Mouse (Mus musculus) left cerebral cortex, postnatal 10 days (tissue): ENCODE measurements at regions not wholly inside any gene's neighbourhood (a gene's known extent, or its start where the extent isn't known, plus 50 kb on each side); places are given as distances from the start of the nearest gene placed in this dataset.

Source experiments
- DNase-seq, 2 experiments: peaks; one replicate each; pipeline ENCODE4 v3.0.0; 2021 to 2022; ENCODE audit warnings: low spot score in 2 of 2, mixed read lengths in 1 of 2; ENCODE audit errors: extremely low spot score in 1 of 2
- intact Hi-C: fragments of 180-260 bp; cut with DNase I; formaldehyde crosslinking; loops from one replicate; pipeline ENCODE4 v1.15.1; 2025

DNA sequence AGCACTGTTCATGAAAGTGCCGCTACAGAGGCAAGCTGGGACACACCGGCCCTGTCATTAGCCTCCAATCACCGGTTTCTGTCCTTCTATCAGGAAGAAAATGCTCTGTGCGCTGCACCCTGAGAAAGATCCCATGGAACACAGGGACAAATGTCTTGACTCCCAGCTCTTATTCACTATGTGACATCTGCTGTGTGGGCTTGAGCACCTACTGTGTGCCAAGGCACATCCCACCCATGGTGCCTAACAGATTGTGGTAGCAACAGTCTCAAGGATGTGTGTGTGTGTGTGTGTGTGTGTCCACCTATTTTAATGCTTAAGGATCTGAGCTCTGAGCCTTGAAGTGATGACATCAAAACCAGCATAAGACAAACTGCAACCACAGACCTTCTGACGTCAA is 113.4 kb upstream of the Tbx3 start:
- intact Hi-C loops = no loop called here
- peak in 1 of 2 experiments; percentile 3 for DNase-seq

DNA sequence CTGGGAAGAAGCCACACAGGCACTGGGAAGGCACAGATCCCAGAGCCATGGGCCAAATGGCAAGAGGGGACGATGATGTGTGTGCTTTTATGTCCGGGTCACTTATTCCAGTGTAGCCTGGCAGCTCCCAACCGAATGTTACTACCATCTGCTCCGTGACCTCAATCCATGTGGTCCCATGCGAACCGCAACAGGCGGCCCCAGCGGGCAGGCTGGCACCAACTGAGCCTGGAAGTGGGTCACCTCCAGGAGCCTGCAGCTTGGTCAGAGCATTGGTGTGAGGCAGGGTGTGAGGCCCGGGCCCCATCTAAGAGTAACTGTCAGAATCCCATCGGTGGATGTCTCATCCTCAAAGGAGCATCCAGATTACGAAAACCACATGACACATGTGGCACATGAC is 110.8 kb upstream of the Tbx3 start:
- intact Hi-C loops = no loop called here
- DNase-seq = no peak

DNA sequence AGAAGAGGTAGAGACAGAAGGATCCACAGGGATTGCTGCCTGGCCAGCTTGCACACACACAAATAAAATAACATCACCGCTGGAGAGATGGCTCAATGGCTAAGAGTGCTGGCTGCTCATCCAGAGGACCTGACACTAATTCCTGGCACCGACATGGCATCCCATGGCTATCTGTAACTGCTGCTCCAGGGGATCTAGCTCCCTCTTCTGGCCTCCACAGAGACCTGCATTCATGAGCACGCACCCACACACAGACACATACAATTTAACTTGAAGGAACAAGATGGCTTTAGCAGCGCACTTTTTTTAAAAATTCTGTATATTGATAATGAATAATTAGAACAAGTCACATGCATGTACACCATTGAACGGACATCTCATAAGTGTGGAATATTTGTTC is 110.1 kb upstream of the Tbx3 start:
- DNase-seq = no peak
- intact Hi-C loops = no loop called here

DNA sequence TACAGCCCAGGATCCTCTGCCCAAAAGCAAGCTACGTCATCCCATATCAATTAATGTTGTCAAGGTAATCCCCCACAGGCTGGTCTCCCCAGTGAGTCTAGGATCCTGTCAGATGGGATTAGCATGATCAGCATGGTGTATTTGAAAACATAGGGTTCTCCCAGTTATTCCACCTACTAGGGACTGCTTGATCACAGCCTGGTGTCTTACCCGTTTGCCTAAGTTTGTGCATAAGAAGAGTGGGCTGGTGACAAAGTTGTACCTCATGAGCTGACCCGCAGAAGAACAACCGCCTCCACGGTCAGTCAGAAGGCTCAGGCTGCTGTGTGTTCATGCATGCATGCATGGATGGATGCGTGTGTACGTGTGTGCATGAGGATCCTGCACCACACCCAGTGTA is 108.9 kb upstream of the Tbx3 start:
- intact Hi-C loops = no loop called here
- DNase-seq = no peak

DNA sequence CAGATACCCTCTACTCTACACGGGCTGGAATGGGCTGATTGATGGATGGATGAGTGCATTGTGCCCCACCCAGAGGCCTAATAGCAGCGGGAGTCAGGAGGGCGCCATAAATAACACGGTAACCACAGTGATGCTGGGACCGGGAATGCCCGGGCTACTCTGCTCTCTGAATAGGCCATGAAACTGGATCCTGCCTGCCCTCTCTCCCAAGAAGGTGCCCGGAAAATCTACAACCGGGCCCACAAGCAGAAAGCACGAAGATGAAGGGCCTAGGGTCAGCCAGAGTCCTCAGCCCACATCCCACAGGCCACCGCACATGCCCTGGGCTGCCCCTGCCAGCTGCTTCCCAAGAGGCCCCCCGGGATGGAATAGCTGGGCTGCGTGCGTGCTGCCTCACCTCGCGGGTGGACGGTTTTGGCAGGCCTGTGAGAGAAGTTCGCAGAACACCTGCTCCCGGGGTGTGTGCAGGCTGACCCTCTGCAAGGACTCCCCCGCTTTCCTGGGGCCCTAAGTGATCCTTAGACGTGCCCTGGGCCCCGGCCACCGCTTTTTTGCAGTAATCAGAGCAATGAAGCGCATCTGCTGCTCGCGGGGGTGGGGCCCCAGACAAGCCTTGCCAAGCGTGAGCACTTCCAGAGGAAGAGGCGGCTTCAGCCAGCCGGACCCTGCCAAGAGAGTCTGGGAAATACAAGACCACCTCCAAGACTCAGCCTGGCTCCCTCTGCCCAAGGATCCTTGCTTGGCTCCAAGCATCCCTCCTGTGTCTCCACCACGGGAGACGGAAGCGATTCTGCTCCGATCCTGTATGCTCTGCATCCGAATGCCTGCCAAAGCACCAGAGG is 106.7 kb upstream of the Tbx3 start:
- peak in 1 of 2 experiments; percentile 36 for DNase-seq
- intact Hi-C loops = no loop called here

DNA sequence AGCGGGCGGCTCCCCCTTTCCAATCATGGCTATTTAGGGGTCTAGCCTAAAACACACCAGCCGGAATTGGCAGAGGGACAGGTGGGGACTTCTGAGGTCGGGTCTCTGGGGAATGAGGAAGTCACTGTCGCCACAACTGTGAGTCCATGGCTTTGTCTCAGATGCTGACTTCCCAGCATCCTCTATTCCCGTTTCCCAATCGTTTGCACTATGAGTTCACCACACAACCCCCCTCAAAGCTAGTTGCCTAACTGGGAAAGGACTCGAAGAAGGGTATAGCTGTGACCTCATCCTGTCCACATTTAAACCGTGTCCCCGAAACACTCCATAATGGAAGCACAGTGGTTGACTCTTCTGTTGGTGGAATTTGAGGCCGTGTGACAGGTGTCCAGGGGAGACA is 102.8 kb upstream of the Tbx3 start:
- no peak for DNase-seq
- intact Hi-C loops = no loop called here

DNA sequence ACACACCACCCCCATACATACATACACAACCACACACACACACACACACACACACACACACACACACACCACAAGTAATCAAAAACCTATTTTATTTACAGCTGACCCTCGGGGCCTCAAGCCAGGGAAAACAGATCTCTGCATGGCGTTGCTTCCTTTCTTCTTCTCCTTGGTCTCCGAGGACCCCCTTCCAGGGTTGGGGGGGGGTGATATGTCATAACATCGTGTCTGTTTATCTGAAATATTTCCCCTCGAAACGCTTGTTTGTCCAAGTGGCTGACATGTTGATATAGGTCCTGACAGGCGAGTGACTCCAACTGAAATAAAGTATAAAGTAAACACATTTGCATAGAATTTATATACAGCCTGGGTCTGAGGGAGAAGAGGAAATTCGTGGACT is 100.4 kb upstream of the Tbx3 start:
- no peak for DNase-seq
- intact Hi-C loops = no loop called here

DNA sequence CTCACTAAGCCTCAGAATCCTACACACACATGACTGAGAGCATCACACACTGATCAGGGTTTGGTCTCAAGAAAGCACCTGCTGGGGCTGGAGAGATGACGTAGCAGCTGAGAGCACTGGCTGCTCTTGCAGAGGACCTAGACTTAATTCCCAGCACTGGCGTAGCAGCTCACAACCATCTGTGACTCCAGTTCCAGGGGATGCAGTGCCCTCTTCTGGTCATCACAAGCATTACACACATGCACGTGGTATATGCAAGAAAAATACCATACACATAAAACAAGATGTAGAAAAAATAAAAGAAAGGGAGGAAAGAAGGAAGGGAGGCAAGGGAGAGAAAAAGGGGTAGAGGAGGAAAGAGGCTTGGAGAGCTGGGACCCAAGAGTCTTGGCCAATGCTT is 98.8 kb upstream of the Tbx3 start:
- intact Hi-C loops = no loop called here
- DNase-seq = no peak

DNA sequence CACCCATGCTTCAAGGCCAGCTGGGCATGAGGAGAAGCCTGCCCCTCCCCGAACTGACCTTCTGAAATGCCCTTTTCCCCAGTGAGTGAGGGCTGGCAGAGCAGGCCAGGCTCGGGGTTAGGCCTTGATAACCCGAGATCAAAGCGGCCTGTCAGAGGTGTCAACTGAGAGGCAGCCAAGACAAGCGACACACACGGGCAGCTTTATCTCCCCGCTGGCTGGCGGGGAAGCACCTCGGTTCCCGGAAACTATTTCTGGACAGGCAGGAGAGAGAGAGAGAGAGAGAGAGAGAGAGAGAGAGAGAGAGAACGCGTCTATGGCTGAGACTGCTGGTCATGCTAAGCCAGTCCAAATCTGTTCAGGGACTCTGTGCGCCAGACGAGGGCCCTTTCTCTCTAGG is 95.3 kb upstream of the Tbx3 start:
- intact Hi-C loops = no loop called here
- DNase-seq = no peak

DNA sequence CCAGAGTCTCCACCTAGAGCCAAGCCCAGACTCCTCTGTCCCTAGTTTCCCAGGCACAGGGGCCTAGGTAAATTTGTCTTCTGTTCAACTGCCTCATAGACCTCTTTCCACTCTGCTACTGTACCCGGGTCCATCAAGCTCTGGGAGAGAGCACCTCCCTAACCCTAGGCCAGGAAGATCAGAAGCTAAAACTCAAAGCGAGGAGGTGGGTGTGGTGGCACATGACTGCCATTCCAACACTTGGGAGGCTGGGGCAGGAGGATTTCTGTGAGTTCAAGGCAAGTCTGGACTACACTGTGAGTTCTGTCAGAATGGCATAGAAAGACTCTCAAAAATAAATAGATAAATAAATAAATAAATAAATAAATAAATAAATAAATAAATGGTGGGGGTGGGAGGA is 91.2 kb upstream of the Tbx3 start:
- DNase-seq = no peak

DNA sequence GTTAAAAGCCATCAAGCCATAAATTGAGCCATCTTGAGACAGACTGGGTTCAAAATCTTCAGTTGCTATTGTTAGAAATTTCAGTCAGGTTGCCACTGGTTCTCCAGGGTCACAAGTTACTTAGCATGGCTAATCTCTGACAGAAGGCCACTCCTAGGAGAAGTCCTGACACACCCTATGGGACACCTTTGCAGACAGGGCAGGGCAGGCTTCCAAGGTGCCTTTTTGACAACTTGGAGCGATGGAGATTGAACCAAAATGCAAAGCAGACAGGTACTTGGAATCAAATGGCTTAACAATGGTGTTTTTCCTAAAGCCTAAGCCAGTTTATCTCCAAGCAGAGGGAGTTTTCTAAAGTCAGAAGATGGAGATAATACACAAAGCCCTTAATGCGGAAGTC is 90.7 kb upstream of the Tbx3 start:
- intact Hi-C loops = no loop called here
- no peak for DNase-seq

More for the DNA sequence above, 91.2 kb upstream of the Tbx3 start:
- intact Hi-C loops = no loop called here

DNA sequence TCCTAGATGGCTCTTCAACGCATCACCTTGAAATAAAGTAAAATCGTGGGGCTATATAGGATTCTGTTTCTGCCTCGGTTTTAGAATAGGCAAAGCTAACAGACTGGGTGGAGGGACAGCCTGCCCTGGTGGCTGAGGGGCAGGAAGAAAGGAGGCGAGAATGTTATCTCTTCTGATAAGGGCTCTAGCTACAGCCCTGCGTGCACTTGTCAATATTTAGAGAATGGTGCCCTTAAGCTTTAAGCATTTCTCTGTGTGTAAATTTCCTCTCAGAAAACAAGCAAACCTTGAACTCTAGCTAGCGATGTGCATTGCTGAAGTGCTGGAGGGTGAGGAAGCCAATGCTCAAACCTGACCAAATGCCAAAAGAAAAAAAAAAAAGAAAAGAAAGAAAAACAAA is 90.1 kb upstream of the Tbx3 start:
- no peak for DNase-seq
- intact Hi-C loops = no loop called here

DNA sequence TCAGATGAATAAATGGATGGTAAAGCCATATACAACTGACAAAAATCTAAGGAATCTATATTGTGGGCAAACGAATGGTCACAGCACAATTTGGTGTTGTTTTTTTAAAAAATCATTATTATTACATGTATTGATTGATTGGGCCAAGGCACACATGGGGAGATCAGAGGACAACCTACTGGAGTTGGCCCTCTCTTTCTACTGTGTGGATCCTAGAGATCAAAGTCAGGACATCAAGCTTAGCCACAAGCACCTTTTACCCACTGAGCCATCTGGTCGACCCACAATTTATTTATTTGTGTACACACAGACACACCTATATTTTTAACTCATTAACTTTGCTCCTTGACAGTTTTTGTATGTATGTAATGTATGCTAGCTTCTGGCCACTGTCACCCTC is 89.7 kb upstream of the Tbx3 start:
- DNase-seq = no peak
- intact Hi-C loops = no loop called here

DNA sequence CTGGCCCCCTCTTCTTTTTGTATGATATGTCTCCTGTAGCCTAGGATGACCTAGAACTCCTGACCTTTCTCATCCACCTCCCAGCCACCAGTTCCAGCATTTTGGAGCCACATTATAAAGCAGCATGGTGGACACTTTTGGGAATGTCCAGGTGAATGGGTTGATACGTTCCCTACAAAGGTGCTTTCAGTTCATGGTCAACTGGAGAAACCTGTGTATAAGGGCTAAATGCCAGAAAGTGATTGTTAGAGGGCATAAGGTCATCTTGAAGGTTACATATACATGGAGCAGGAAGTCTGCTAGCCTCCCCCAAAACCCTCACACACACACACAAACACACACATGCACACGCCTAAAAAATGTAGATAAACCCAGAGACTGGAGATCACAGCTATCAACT is 86.1 kb upstream of the Tbx3 start:
- intact Hi-C loops = no loop called here
- DNase-seq = no peak

DNA sequence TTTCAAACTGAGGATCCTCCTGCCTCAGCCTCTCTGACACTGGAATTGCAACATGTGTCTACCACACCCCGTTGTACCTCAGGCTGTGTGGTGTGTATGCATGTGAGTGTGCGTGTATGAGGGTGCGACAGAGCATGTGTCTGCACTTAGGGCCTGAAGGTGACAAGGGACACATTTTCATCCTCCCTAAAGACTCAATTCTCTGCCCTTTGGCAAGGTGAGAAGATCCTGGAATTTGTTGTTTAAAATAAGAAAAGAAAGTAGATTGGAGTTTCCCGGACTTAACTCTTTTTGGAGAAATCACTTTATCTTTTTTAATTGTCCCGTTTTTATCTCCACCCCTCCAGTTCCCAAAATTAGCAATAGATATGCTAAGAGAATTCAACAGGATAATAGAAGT is 85.6 kb upstream of the Tbx3 start:
- intact Hi-C loops = no loop called here
- DNase-seq = no peak

DNA sequence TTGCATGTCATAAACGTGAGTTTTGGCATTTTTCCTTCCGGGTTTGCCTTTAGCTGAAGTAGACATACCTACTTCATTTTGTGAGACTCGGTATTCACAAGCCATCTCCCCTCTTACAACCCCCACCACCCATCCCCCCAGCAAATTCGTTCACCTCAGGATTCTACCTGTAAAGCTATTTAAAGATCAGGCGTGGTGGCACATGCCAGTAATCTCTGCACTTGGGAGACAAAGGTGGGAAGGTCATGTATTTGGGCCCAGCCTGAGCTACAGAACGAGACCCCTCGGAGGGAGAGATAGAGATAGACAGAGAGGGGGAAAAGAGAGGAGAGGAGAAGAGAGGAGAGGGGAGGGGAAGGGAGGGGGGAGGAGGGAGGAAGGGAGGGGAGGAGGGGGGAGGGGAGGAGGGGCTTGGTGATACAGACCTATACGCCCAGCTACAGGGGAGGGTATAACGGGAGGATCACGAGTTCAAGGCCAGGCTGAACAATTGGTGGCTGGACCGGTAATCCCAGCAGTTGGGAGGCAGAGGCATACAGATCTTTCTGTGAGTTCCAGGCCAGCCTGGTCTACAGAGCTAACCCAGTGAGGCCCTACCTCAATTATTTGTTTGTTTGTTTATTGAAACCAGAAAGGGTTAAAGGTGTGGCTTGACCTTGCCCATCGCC is 83.9 kb upstream of the Tbx3 start:
- intact Hi-C loops = no loop called here
- no peak for DNase-seq

DNA sequence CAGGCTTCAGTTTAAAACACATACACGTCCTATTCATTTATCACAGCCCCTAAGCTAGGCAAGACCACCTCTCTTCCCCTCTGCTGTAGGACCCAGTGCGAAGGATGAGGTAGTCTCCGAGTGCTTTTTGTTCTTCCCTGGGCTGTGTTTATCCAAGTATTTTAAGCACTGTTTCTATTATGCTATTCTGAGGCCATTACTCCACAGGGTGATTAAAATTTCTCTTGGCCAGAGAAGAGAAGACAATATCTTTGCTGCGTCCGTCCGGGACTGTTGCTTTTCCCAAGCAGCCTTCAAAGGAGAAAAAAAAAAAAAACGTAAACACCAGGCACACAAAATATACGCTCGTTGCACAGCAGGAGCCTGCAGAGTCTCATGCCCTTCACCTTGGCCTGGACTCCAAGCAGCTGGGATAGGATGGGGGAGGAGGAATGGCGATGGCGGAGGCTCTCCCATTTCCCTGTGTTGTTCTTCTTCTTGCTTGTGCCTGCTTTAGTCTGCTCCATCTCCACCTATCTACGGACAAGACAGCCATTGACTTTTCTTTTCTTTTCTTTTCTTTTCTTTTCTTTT is 83.1 kb upstream of the Tbx3 start:
- DNase-seq = peak in 1 of 2 experiments; percentile 79
- intact Hi-C loops = no loop called here

DNA sequence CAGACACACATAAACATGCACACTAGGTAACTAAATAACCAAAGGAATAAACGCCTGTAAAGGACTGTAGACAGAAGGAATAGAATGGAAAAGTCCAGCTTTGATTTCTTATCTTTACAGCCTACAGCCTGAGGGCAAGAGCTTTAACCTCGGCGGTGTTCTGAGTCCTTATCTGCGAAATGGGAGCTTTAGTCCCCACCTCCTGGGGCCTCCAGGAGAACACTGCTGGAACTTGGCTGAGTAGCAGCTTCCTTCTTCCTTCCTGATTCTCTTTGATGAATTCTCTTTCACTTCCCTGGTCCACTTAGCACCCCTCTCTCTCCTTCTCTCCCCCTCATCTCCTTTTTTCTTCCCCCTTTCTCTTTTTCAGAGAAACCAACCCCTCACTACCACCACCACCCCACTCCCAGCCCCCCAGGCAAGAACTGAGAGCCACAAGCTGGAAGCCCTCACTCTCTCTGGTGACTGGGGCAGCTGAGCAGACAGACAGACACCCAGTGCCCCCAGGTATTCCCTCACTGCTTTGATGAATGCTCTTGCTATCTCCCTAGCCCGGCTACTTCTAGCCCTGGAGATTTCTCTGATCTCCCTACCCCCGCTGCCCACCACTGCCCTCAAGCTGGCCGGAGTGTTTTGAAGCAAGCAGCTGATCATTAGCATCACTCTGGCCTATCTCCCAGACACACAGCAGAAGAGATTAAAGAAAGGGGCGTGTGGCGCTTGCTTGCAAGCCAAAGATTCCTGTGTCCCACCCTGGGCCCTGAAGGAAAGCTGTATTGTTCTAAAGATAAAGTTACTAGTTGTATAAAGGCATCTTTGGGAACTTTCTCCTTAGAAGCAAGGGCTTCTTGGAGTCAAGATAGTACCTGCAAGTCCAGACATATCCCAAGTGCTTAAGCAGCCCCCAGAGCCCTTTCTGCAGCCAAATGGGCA is 81.9 kb upstream of the Tbx3 start:
- intact Hi-C loops = no loop called here
- peak in 1 of 2 experiments; percentile 36 for DNase-seq

DNA sequence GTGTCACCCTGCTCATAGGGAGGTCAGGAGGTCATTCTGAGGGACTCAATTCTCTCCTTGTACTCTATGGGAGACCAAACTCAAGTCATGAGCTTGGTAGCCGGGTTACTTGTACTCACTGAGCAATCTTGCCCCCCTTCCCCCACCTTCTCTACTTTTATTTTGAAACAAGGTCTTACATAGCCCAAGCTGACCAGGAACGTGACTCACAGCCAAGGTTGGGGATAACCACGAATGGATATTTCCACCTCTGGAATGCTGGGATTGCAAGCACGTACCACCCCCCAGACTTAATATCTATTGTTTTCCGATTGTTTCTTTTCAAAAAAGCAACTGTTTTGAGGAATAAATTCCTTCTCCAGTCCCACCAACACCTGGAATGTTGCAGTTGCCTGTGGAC is 79.2 kb upstream of the Tbx3 start:
- intact Hi-C loops = no loop called here

More for the DNA sequence above, 79.2 kb upstream of the Tbx3 start:
- no peak for DNase-seq
